Mouse (Mus musculus): ENCODE results near the gene Gm21834. TPM values are rescaled to one million over a fixed set of nuclear protein-coding genes. Genes with fewer than 3 reads are reported as not detected.
A peak's percentile ranks its signal among the peaks of the same experiment; 100 is the strongest.

The Gm21834 gene
- not detected in 2 replicates for polyA plus RNA-seq (2016; fragmentation: Nextera tagmentation; extraction: Ambion mirVana)

DNA sequence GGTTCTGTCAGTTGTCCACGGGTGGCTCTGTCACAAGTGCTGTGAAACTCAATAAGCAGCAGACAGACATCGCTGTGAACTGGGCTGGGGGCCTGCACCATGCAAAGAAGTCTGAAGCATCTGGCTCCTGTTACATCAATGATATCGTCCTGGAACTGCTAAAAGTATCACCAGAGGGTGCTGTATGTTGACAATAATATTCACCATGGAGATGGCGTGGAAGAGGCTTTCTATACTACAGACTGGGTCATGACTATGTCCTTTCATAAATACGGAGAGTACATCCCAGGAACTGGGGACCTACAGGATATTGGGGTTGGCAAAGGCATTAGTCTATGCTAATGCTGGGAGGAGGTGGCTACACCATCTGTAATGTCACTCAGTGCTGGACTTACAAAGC lies at the start of gene Gm21834:
TSS of gene Gm21834 (minus strand) at position 101 of the 400 bp plus-strand sequence.
- peak; percentile 56; the same call in 1 of the 2 replicates for ATAC-seq (ENCODE audit: insufficient number of reproducible peaks, insufficient read depth, low FRiP score, low TSS enrichment)
- no peak within 1 kb of the TSS for H3K4me2 ChIP-seq (replicated peaks)
- 81% methylated on average over 5 of the region's 5 CpGs for WGBS

DNA sequence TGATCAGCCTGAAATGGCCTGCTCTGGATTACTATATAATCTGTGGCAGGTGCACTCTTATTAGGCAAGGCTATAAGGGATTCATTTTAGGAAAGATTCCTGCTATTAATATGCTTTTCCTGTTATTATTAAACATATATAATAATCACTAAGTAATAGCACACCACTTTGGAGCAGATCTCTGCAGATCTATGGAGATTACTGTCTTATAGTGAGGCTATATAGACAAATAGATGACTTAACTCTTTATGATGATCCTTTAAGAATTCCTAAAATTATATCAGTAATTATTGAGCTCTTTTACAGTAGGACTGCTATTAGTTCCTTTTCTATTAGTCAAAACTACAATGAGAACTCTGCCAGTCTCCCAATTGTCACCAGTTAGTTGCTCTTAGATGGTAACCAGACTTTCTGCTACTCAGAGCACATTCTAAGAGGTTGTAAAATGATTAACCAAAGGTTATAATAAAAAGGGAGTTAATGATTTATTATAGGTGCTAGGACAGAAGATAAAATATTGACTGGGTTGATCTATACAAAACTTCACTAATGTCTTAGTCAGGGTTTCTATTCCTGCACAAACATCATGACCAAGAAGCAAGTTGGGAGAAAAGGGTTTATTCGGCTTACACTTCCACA lies 46.3 kb upstream of the Gm21834 start:
- Histone ChIP-seq H3K4me3 (no peak overlapping the region), H3K27ac (no peak overlapping the region), H3K4me1 (no peaks in the 10 kb centered on the region), H3K27me3 (no peaks in the 10 kb centered on the region), H3K9ac (no peak overlapping the region), H3K4me2 (replicated peaks) (no peak overlapping the region), H3K36me3 (no peaks in the 10 kb centered on the region), H3K9me3 (no peaks in the 10 kb centered on the region)
- ATAC-seq (ENCODE audit: insufficient number of reproducible peaks, insufficient read depth, low FRiP score, low TSS enrichment) = no peak
- 81% methylated on average over 1 of the region's 1 CpGs for WGBS

More for the DNA sequence above, at the start of gene Gm21834:
- no peak within 1 kb of the TSS for H3K4me3 ChIP-seq
- no peaks in the 10 kb centered on the region for H3K4me1 ChIP-seq
- no peaks in the 10 kb centered on the region for H3K27me3 ChIP-seq
- no peaks in the 10 kb centered on the region for H3K9me3 ChIP-seq
- no peak within 1 kb of the TSS for H3K27ac ChIP-seq
- no peak within 1 kb of the TSS for H3K9ac ChIP-seq
- H3K36me3 ChIP-seq = no peaks in the 10 kb centered on the region

DNA sequence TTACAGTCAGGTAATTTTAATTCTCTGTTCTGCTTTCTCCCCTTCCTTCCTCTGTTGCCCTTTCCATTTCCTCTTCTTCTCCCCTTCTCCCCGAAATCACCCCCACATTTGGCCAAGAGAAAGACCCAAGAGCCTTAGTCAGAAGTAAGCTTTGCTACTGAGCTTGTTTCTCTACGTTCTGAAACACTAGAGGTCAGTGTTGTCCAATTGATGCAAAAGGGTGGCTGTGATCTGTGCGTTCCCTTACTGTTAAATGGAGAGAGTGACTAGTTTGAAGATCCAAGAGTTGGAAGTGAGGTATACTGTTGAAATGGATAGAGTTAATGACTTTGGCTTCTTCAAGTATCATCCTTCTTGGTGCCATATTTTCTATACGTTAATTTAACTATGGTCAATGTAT lies 28.9 kb upstream of the Gm21834 start:
- 12% methylated on average over 4 of the region's 4 CpGs for WGBS
- ATAC-seq (ENCODE audit: insufficient number of reproducible peaks, insufficient read depth, low FRiP score, low TSS enrichment) = no peak
- Histone ChIP-seq H3K36me3 (no peaks in the 10 kb centered on the region), H3K27ac (no peak overlapping the region), H3K4me2 (replicated peaks) (no peak overlapping the region), H3K27me3 (no peaks in the 10 kb centered on the region), H3K9ac (no peak overlapping the region), H3K4me3 (no peak overlapping the region), H3K4me1 (no peaks in the 10 kb centered on the region), H3K9me3 (no peaks in the 10 kb centered on the region)

DNA sequence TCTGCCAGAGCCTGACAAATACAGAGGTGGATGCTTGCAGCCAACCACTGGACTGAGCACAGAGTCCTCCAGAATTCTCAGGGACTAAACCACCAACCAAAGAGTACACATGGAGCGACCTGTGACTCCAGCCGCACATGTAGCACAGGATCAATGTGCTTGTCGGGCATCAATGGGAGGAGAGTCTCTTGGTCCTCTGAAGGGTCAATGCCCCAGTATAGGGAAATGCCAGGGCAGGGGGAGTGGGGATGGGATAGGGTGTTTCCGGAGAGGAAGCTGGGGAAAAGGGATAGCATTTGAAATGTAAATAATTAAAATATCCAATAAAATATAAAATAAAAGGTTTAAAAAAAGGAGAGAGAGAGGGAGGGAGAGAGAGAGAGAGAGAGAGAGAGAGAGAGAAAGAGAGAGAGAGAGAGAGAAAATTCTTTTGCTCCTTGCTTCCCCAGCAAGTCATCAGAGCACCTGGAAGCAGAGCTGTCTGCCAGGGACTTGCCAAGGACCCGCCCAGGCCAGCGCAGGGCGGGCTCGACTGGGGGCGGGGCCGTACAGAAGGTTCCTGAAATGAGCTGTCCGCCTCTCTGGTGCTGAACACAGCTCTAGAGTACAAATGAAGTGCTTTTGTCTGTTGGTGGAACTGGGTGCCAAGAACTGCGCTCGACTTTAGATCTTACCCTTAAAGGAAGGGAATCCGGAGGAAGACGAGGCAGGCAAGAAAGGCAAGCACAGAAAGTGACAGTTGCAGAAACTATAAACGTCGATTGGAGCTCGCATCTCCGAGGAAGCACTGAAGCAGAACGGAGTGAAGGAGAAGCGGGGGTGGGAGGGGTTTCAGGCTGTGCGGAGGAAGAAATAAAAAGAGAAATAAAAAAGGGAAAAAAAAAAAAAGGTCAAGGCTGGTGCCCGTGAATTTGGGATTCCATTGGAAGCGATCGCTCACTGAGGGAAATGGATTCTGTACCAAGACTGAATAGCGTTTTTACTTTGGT lies 26.9 kb upstream of the Gm21834 start, which contains the start of gene Cntnap5c:
TSS of gene Cntnap5c (plus strand) at position 949 of the 989 bp plus-strand sequence.
- Histone ChIP-seq H3K36me3 (no peaks in the 10 kb centered on the region), H3K4me2 (replicated peaks) (no peak within 1 kb of the TSS; the same call in 1 of the 2 replicates), H3K27me3 (no peaks in the 10 kb centered on the region), H3K4me3 (no peak within 1 kb of the TSS), H3K27ac (no peak within 1 kb of the TSS), H3K9ac (no peak within 1 kb of the TSS), H3K4me1 (no peaks in the 10 kb centered on the region), H3K9me3 (no peaks in the 10 kb centered on the region)
- peak; percentile 83 for ATAC-seq (ENCODE audit: insufficient number of reproducible peaks, insufficient read depth, low FRiP score, low TSS enrichment)
- 19% methylated on average over 26 of the region's 26 CpGs for WGBS

DNA sequence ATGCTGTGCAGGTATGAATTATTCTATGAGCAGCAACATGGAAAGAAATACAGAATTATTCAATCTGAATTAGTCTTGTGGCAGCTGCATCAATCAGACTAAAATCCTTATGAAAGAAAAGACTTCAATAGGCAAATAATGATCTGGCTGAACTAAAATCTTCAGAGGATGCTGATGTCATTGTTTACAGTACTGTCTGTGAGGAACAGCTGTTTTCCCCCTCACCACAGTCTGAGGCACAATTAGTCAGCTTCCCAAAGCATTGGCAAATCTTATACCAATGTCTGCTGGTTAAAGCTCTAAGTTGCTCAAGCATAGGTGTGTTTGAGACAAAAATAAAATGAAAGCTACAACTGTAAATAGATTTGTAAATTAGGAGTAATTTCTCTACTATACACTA lies 25.3 kb upstream of the Gm21834 start:
- H3K27ac ChIP-seq = no peak overlapping the region
- H3K4me1 ChIP-seq = no peaks in the 10 kb centered on the region
- no peak overlapping the region for H3K4me3 ChIP-seq
- no peak overlapping the region for H3K9ac ChIP-seq
- H3K36me3 ChIP-seq = no peaks in the 10 kb centered on the region
- H3K4me2 ChIP-seq (replicated peaks) = no peak overlapping the region
- ATAC-seq (ENCODE audit: insufficient number of reproducible peaks, insufficient read depth, low FRiP score, low TSS enrichment) = no peak
- no peaks in the 10 kb centered on the region for H3K27me3 ChIP-seq
- no peaks in the 10 kb centered on the region for H3K9me3 ChIP-seq

DNA sequence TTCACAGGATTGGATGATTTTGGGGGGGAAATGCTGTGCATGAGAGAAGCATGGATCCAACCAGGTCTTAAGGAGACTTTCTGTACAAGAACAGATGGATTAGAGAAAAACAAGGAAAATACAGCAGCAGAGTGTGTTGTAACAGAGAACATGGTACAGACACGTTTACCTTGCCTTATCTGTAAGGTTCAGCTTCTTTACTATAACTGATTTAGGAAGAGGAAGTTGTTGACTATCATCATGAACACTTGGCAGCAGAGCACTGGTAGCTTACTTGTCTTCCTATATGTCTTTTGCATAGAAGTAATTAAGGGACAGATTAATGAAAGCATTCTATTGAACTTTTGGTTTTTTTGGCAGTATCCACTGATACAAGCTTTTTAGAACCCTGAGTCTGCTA lies 16.0 kb upstream of the Gm21834 start:
- H3K27ac ChIP-seq = no peak overlapping the region
- no peaks in the 10 kb centered on the region for H3K4me1 ChIP-seq

DNA sequence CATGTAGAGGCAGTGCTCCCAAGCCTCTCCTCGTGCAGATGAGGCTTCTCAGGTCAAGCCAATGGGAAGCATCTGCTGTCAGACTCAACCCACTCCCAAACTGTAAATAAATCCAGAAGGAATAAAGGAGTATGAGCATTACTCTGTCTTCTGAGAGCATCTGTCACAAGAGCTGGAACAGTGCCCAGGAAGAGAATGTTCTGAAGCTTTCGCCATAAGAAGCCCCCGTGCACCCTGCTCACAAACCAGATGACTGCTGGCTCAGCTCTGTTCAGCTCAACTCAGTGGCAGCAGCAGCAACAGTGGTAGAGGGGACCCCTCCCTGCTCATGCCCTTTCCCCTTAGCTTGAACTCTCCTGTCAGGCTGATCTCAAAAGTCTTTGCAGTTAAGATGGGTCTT lies 47.2 kb downstream of the Gm21834 start:
- 65% methylated on average over 3 of the region's 3 CpGs for WGBS
- H3K9ac ChIP-seq = no peak overlapping the region
- no peaks in the 10 kb centered on the region for H3K36me3 ChIP-seq
- no peak overlapping the region for H3K4me3 ChIP-seq
- H3K27ac ChIP-seq = no peak overlapping the region
- no peaks in the 10 kb centered on the region for H3K4me1 ChIP-seq
- no peak overlapping the region for H3K4me2 ChIP-seq (replicated peaks)
- no peak for ATAC-seq (ENCODE audit: insufficient number of reproducible peaks, insufficient read depth, low FRiP score, low TSS enrichment)
- no peaks in the 10 kb centered on the region for H3K27me3 ChIP-seq
- 0 out of 2 replicates have a peak, but pooled peaks cover 4% of the 10 kb centered on the region for H3K9me3 ChIP-seq

More for the DNA sequence above, 16.0 kb upstream of the Gm21834 start:
- Histone ChIP-seq H3K27me3 (no peaks in the 10 kb centered on the region), H3K9ac (no peak overlapping the region), H3K4me2 (replicated peaks) (no peak overlapping the region), H3K9me3 (no peaks in the 10 kb centered on the region), H3K4me3 (no peak overlapping the region), H3K36me3 (no peaks in the 10 kb centered on the region)
- no peak for ATAC-seq (ENCODE audit: insufficient number of reproducible peaks, insufficient read depth, low FRiP score, low TSS enrichment)
- WGBS = 61% methylated on average over 1 of the region's 1 CpGs

Other genes starting within 250 kb of the Gm21834 start
- not detected in 2 replicates for gene Vmn2r120, start 196.7 kb downstream of the Gm21834 start, polyA plus RNA-seq (2016; fragmentation: Nextera tagmentation; extraction: Ambion mirVana)
- 0.09 TPM in 1 of 2 replicates, not detected in the other for gene Cntnap5c, start 27.4 kb upstream of the Gm21834 start, polyA plus RNA-seq (2016; fragmentation: Nextera tagmentation; extraction: Ambion mirVana)